Mouse (Mus musculus) G1E (cell line): ENCODE results near the gene Pou2f2. TPM values are rescaled to one million over a fixed set of nuclear protein-coding genes. Genes with fewer than 3 reads are reported as not detected.

Experiments used
- ATAC-seq: 2 replicates; pipeline ENCODE4 v1.8.0; 2016; ENCODE audit warnings: mild to moderate bottlenecking; ENCODE audit not compliant: insufficient number of reproducible peaks, poor library complexity, low FRiP score, severe bottlenecking; ENCODE audit errors: extremely low read depth
- DNase-seq: peaks from one replicate; pipeline ENCODE4 v3.0.0; 2012; ENCODE audit warnings: low spot score
- H3K27me3 ChIP-seq: 2 replicates; pipeline ENCODE4 v1.6.1; 2012; ENCODE audit warnings: mild to moderate bottlenecking, low read length, inconsistent platforms; ENCODE audit not compliant: insufficient read depth
- H3K36me3 ChIP-seq: replicated peaks from 2 replicates; pipeline ENCODE3; 2012; ENCODE audit warnings: mild to moderate bottlenecking, inconsistent platforms
- H3K4me1 ChIP-seq: 2 replicates; pipeline ENCODE4 v1.6.1; 2012; ENCODE audit warnings: low read depth, low read length, inconsistent platforms, mixed read lengths; ENCODE audit not compliant: insufficient read depth
- H3K4me3 ChIP-seq: 2 replicates; pipeline ENCODE4 v1.5.1; 2012; ENCODE audit warnings: low read depth, mild to moderate bottlenecking, inconsistent platforms, low read length, moderate library complexity, mixed read lengths
- H3K9me3 ChIP-seq: replicated peaks from 2 replicates; pipeline ENCODE4 v1.6.1; 2012; ENCODE audit warnings: inconsistent platforms
- CTCF ChIP-seq: IDR thresholded peaks from 2 replicates; pipeline ENCODE4 v1.5.1; 2012; ENCODE audit warnings: low read depth, low read length, inconsistent platforms, mixed read lengths
- GATA1 ChIP-seq: IDR thresholded peaks from 2 replicates; pipeline ENCODE4 v1.6.1; 2012; ENCODE audit warnings: borderline replicate concordance, low read length, inconsistent platforms, mixed read lengths
- GATA2 ChIP-seq: IDR thresholded peaks from 2 replicates; pipeline ENCODE4 v1.6.1; 2012; ENCODE audit warnings: low read depth, low read length, inconsistent platforms, borderline replicate concordance
- POLR2AphosphoS5 ChIP-seq: IDR thresholded peaks from 2 replicates; pipeline ENCODE4 v1.6.1; 2012; ENCODE audit warnings: low read depth, low read length, inconsistent platforms; ENCODE audit not compliant: insufficient replicate concordance
- TAL1 ChIP-seq: conservative IDR thresholded peaks from 2 replicates; pipeline ENCODE4 v1.6.1; 2012; ENCODE audit warnings: low read depth, low read length, inconsistent platforms, mixed read lengths
- polyA plus RNA-seq: library from polyadenylated mRNA; stranded (reverse); fragments of >175 nt; gene quantifications from 2 replicates; pipeline ENCODE4 v1.2.3, GENCODE M21; 2012
- total RNA-seq, 2 experiments: library from RNA; stranded (forward) in 1 of 2; stranded (reverse) in 1 of 2; fragments of 200-1000 nt in 1 of 2; fragments of >200 nt in 1 of 2; fragmentation: Nextera tagmentation in 1 of 2; gene quantifications; 2 replicates each; pipeline ENCODE4 v1.2.3; 2014 to 2017

The Pou2f2 gene
- total and polyA plus RNA-seq, 3 experiments = 0.16 to 0.59 (median 0.38) TPM

- Histone ChIP-seq H3K4me1 (peaks cover 39% of the 10 kb centered on the region), H3K4me3 (no peak overlapping the region), H3K36me3 (peaks cover 97% of the 10 kb centered on the region), H3K27me3 (no peaks in the 10 kb centered on the region), H3K9me3 (no peaks in the 10 kb centered on the region)
- no peak for DNase-seq
- no peak for ATAC-seq
- TF ChIP-seq TAL1 (no peak), CTCF (no peak), GATA1 (no peak), GATA2 (no peak), POLR2AphosphoS5 (no peak)
Measured at GRCm38 (mm10) chr7:25063346-25063745, 116.2 kb downstream of the Pou2f2 start.

DNA sequence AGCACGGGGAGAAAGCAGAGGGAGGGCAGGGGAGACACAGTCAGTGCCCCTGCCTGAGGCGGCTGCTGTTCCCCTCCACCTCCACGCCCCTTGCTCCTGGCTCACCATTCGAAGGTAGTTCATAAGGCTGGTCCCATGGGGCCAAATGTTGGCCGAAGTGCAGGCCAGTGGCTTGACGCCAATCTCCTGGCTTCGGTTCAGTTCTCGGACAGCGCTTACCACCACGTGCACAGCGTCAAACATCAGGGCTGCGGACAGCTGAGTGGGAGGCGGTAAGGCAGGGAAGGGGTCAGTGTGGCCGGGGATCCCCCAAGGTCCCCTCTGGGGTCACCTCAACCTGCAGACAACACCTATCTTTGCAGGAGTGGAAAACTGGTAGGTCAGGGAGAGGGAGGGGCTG, 120.7 kb downstream of the Pou2f2 start:
- Histone ChIP-seq H3K4me1 (peaks cover 13% of the 10 kb centered on the region), H3K27me3 (no peaks in the 10 kb centered on the region), H3K9me3 (no peaks in the 10 kb centered on the region), H3K36me3 (peaks cover 96% of the 10 kb centered on the region), H3K4me3 (no peak overlapping the region)
- no peak for DNase-seq
- TF ChIP-seq POLR2AphosphoS5 = no peak
- TF ChIP-seq GATA1 = no peak
- TF ChIP-seq GATA2 = no peak
- no peak for TF ChIP-seq CTCF
- no peak for TF ChIP-seq TAL1
- no peak for ATAC-seq

- DNase-seq (no peak), ATAC-seq (no peak)
- Histone ChIP-seq H3K36me3 (peaks cover 96% of the 10 kb centered on the region), H3K4me1 (peaks cover 10% of the 10 kb centered on the region), H3K9me3 (no peaks in the 10 kb centered on the region), H3K27me3 (no peaks in the 10 kb centered on the region), H3K4me3 (no peak overlapping the region)
- TF ChIP-seq TAL1 = no peak
- no peak for TF ChIP-seq POLR2AphosphoS5
- no peak for TF ChIP-seq CTCF
- no peak for TF ChIP-seq GATA2
- TF ChIP-seq GATA1 = no peak
Measured at GRCm38 (mm10) chr7:25058394-25058793, 121.1 kb downstream of the Pou2f2 start.

- DNase-seq (no peak), ATAC-seq (no peak)
- Histone ChIP-seq H3K4me3 (no peak overlapping the region), H3K9me3 (no peaks in the 10 kb centered on the region), H3K4me1 (peaks cover 8% of the 10 kb centered on the region), H3K36me3 (peaks cover 96% of the 10 kb centered on the region), H3K27me3 (no peaks in the 10 kb centered on the region)
- TF ChIP-seq GATA2 (no peak), POLR2AphosphoS5 (no peak), GATA1 (no peak), CTCF (no peak), TAL1 (no peak)
Measured at GRCm38 (mm10) chr7:25057888-25058287, 121.6 kb downstream of the Pou2f2 start.

- Histone ChIP-seq H3K27me3 (no peaks in the 10 kb centered on the region), H3K4me1 (peaks cover 6% of the 10 kb centered on the region), H3K4me3 (no peak overlapping the region), H3K36me3 (peaks cover 95% of the 10 kb centered on the region), H3K9me3 (no peaks in the 10 kb centered on the region)
- DNase-seq = no peak
- ATAC-seq = no peak
- TF ChIP-seq GATA2 = no peak
- no peak for TF ChIP-seq CTCF
- TF ChIP-seq GATA1 = no peak
- TF ChIP-seq TAL1 = no peak
- TF ChIP-seq POLR2AphosphoS5 = no peak
Measured at GRCm38 (mm10) chr7:25056951-25057350, 122.6 kb downstream of the Pou2f2 start.

GRCm38 (mm10) chr7:25052587-25052986, 126.9 kb downstream of the Pou2f2 start:
- no peak for DNase-seq
- no peak for ATAC-seq
- Histone ChIP-seq H3K27me3 (no peaks in the 10 kb centered on the region), H3K4me1 (no peaks in the 10 kb centered on the region; the same call in 1 of the 2 replicates), H3K4me3 (no peak overlapping the region), H3K36me3 (peaks cover 96% of the 10 kb centered on the region), H3K9me3 (no peaks in the 10 kb centered on the region)
- TF ChIP-seq GATA2 (no peak), GATA1 (no peak), POLR2AphosphoS5 (no peak), CTCF (no peak), TAL1 (no peak)
